Mouse (Mus musculus) hindlimb bud, embryonic 11.5 days (tissue): ENCODE data around the gene Plp2.
"Not testable (repeated sequence)": the region's sequence is repeated elsewhere in the genome, so short reads cannot be mapped to it uniquely, and the experiment has no call there.

ENCODE experiments used
- DNase-seq: peaks from one replicate; pipeline ENCODE4 v3.0.0-alpha.2; 2012; ENCODE audit warnings: low read depth, low spot score; ENCODE audit errors: extremely low spot score

The Plp2 gene

DNA sequence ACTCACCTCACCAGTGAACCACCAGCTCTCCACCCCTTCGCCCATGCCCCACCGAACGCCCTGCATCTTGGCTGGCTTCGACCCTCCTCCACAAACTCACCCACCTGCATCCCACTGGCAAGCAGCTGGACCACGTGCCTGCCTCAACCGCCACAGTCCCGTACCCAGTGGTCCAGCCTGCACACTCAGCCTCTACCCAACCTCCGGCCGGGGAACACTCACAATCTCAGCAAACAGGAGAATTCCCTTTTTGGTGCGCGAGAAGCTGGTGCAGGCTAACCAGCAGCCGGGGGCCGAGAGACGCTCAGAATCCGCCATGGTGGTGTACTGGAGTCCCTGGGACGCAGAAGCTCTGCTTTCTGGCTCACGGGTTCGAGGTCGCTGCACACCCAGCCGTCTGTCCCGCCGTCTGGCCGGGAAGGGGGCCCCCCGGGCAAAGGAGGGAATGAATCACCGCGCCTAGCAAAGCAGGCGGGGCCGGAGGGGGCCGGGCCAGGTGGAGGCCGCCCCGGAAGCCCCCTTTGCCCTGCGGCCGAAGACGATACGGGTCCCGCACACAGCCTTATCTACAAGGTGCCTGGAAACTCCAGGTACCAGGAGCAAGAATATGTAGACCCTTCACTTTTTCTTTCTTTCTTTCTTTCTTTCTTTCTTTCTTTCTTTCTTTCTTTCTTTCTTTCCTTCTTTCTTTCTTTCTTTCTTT, at the start of gene Plp2:
Plp2 (minus strand) TSS at position 470 of the 703 bp plus-strand sequence.
- no peak for DNase-seq

- DNase-seq: not testable (repeated sequence)
These were observed 44.9 kb upstream of the Plp2 start for GRCm38 (mm10) chrX:7716058-7716457.

- peak; percentile 76 for DNase-seq
These were observed 43.1 kb upstream of the Plp2 start, which contains the start of gene Wdr45 for GRCm38 (mm10) chrX:7714135-7714899. Gene Wdr45, plus strand, starts transcription at chrX:7714333.

GRCm38 (mm10) chrX:7713764-7714134, 42.6 kb upstream of the Plp2 start:
- DNase-seq: not testable (repeated sequence)

DNA sequence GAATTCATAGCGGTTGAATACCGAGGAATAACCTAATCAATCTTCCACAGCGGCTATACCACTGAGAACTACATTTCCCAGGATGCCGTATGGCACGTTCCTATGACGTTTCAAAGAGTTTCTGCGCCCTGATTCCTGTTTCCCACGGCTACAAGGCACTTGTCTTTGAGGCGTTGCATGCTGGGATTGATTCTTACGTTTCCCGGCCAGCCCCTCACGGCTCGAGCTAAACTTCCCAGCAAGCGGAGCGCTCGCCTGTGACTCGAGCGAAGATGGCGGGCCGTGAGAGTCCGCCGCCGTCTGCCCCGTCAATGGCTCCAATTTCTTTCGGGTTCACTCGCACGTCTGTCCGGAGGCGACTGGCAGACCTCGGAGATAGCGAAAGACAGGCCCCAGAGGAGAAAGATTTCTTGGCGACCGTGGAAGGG, 25.8 kb upstream of the Plp2 start, which contains the start of gene Gpkow:
Gpkow (plus strand) TSS at position 178 of the 428 bp plus-strand sequence.
- peak; percentile 69 for DNase-seq

- no peak for DNase-seq
These were observed 25.3 kb upstream of the Plp2 start for GRCm38 (mm10) chrX:7696520-7696919.

GRCm38 (mm10) chrX:7692862-7693261, 21.7 kb upstream of the Plp2 start:
- no peak for DNase-seq

- no peak for DNase-seq
These were observed 19.3 kb upstream of the Plp2 start for GRCm38 (mm10) chrX:7690486-7690885.

GRCm38 (mm10) chrX:7688321-7688720, 17.1 kb upstream of the Plp2 start:
- no peak for DNase-seq

GRCm38 (mm10) chrX:7680864-7681263, 9.7 kb upstream of the Plp2 start, which contains the start of gene Magix:
Gene Magix, minus strand, starts transcription at chrX:7681251.
- DNase-seq: no peak

DNA sequence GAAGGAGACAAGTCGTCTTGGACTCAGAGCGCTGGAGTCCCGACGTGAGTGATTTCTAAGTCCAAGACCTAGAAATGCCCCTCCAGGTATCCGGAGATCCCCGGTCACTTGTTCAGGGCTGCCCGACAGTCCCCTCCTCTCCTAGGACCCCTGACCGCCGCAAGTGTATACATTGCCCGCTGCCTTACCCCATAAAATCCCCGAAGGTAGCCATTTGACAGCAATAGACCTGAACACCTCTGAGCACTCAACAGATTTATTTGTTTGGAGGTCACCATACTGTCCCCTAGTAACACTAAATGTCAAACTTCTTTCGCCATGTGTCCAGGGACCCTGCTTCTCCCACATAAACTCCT, 8.8 kb upstream of the Plp2 start:
- no peak for DNase-seq

GRCm38 (mm10) chrX:7679405-7680056, 8.3 kb upstream of the Plp2 start:
- peak; percentile 46 for DNase-seq

- DNase-seq: no peak
These were observed 7.8 kb upstream of the Plp2 start for GRCm38 (mm10) chrX:7678986-7679385.

DNA sequence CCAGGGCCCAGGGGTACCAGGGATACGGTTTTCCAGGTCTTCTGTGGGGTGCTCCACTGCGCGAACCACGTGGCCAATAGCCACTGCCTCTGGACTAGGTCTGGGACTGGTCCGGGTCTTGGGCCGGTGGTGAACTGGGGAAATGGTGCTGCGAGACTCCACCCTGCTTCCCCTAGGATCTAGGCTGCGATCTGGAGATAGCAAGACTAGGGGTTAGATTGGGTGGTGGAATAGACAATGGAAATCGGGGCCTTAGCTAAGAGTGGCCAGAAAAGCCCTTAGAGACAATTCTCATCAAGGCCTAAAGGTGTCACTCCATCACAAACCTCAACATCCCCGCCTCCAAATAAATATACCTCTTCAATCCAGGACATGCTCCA, 3.8 kb upstream of the Plp2 start:
- no peak for DNase-seq

DNA sequence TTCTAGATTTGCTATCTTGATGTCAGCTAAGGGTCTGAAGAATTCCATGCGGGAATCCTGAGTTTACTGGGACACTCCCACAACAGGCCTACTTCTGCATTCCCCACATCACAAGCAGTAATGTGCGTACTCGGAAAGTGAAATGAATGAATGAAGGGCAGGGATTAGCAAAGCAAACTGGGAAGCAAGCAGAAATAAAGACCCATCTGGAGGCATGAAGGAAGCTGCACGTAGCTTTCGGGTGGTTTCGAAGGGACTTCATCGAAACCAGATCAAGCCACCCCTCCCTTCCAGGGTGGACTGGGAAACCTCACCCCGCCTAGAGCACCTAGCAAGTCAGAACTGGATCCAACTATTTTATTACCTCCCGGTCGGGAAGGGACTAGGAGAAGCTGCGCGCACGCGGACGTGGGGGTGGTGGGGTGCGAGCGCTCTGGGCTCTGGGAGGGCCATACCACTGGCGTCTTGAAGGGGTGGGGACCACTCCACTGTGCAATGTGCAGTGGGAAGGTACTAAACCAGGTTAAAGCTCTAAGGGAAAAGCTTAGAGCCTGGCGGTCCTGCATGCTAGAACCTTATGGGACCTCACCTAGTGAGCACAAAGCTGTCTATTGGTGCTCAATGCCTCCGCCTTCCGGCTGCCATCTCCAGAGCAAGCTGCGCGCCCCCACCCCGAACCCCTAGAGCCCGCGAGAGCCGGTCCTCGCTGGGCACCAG, 3.3 kb upstream of the Plp2 start:
- no peak for DNase-seq

GRCm38 (mm10) chrX:7673578-7674281, 2.5 kb upstream of the Plp2 start:
- DNase-seq: no peak

DNA sequence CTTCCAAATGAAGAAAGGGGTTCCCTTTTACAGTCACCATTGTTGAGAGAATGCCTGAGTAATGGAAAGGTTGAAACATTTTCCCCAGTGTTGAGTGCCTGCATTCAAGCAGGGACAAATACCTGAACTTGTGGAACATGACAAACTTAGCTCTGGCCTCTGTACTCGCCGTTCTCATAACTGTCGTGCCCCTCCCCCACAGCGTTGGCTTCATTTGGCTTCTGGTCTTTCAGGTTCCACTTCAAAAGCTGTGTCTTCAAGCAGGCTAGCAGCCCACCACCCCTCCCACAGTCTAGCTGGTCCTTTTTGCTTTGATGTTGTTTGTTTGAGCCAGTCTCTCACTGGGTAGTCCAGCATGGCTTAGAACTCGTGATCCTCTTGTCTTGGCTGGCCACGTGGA, 1.5 kb upstream of the Plp2 start:
- no peak for DNase-seq

GRCm38 (mm10) chrX:7670390-7670881, 754 bp downstream of the Plp2 start:
- no peak for DNase-seq

DNA sequence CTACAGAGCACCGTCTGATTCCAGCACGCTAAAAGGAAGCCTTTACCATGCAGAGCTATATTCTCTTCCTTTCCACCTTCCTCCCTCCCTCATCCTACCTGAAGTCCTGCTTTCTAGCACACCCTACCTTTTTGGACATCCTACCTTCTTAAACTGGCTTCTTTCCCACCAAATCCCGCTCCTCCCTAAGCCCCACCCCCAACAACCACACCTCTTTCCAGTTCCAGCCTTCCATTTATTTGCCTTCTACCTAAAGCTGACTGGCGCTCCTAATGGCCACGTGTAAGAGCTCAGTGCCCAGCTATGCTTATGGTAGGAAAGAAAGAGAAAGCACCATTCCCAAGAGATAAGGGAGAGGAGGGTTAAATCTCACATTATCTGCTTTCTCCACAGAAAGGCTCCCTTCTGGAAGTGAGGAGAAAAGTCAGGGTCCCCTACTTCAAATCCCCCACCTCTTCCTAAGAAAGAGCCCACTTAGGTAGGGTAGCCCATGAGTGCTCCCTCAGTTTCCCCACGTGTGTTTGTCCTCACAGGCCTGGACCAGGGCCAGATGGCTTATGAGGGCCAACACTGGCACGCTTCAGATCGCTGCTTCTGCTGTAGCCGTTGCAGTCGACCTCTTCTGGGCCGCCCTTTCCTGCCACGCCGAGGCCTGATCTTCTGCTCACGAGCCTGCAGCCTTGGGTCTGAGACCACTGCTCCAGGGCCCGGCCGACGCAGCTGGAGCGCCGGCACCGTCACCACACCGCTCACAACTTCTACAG, 5.3 kb downstream of the Plp2 start:
- DNase-seq: no peak

DNA sequence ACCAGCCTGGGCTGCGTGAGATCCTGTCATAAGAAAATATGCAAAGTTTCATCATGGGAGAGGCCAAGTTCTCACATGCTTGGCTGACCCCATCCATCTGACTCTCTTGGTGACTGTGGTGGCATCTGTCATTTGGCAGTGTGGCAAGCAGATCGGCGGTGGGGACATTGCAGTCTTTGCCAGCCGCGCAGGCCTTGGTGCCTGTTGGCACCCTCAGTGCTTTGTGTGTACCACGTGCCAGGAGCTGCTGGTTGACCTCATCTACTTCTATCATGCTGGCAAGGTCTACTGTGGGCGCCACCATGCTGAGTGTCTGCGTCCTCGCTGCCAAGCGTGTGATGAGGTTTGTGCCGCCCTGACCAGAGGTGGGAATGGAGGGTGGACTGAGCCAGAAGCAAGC, 6.4 kb downstream of the Plp2 start:
- no peak for DNase-seq
